Mouse (Mus musculus): ENCODE data around the gene Olfr1364. TPM values are rescaled to one million over a fixed set of nuclear protein-coding genes. Genes with fewer than 3 reads are reported as not detected.

Olfr1364 gene
- not detected in 2 replicates for polyA plus RNA-seq (2016; fragmentation: Nextera tagmentation; extraction: Ambion mirVana)

GRCm38 (mm10) chr13:21581659-21582058 lies at the start of gene Olfr1364:
Gene Olfr1364, minus strand, starts transcription at chr13:21581759.
- no peaks in the 10 kb centered on the region for H3K4me1 ChIP-seq
- WGBS, result 92% methylated on average over 2 of the region's 2 CpGs
- no peak for ATAC-seq (ENCODE audit: low FRiP score)

GRCm38 (mm10) chr13:21613922-21614321 lies 32.4 kb upstream of the Olfr1364 start, which contains the start of gene Olfr1362:
Gene Olfr1362, minus strand, starts transcription at chr13:21614022.
- Histone ChIP-seq H3K27ac (no peak within 1 kb of the TSS), H3K4me3 (replicated peaks) (no peak within 1 kb of the TSS), H3K4me1 (no peaks in the 10 kb centered on the region), H3K9me3 (no peaks in the 10 kb centered on the region), H3K36me3 (replicated peaks) (no peaks in the 10 kb centered on the region), H3K4me2 (no peak within 1 kb of the TSS), H3K27me3 (no peaks in the 10 kb centered on the region), H3K9ac (no peak within 1 kb of the TSS)
- ATAC-seq (ENCODE audit: low FRiP score), result no peak

More at GRCm38 (mm10) chr13:21581659-21582058, at the start of gene Olfr1364:
- Histone ChIP-seq H3K9me3 (no peaks in the 10 kb centered on the region), H3K36me3 (replicated peaks) (no peaks in the 10 kb centered on the region), H3K27ac (no peak within 1 kb of the TSS), H3K4me2 (no peak within 1 kb of the TSS), H3K27me3 (no peaks in the 10 kb centered on the region), H3K9ac (no peak within 1 kb of the TSS), H3K4me3 (replicated peaks) (no peak within 1 kb of the TSS)

- Histone ChIP-seq H3K9me3 (0 out of 2 replicates have a peak, but pooled peaks cover 5% of the 10 kb centered on the region), H3K4me1 (no peaks in the 10 kb centered on the region), H3K27me3 (no peaks in the 10 kb centered on the region), H3K36me3 (replicated peaks) (no peaks in the 10 kb centered on the region), H3K4me2 (no peak overlapping the region), H3K27ac (no peak overlapping the region), H3K9ac (no peak overlapping the region), H3K4me3 (replicated peaks) (no peak overlapping the region)
- no peak for ATAC-seq (ENCODE audit: low FRiP score)
- 72% methylated on average over 2 of the region's 2 CpGs for WGBS
Observed at GRCm38 (mm10) chr13:21591618-21592017, 10.1 kb upstream of the Olfr1364 start.

GRCm38 (mm10) chr13:21559793-21560192 lies 21.8 kb downstream of the Olfr1364 start, which contains the start of gene Olfr1535:
Gene Olfr1535, minus strand, starts transcription at chr13:21559893.
- no peaks in the 10 kb centered on the region for H3K27me3 ChIP-seq
- no peak for ATAC-seq (ENCODE audit: low FRiP score)
- no peak within 1 kb of the TSS for H3K4me2 ChIP-seq
- H3K27ac ChIP-seq, result no peak within 1 kb of the TSS
- no peaks in the 10 kb centered on the region for H3K36me3 ChIP-seq (replicated peaks)
- H3K4me3 ChIP-seq (replicated peaks), result no peak within 1 kb of the TSS
- H3K4me1 ChIP-seq, result no peaks in the 10 kb centered on the region
- H3K9me3 ChIP-seq, result no peaks in the 10 kb centered on the region
- 60% methylated on average over 1 of the region's 1 CpGs for WGBS
- no peak within 1 kb of the TSS for H3K9ac ChIP-seq

GRCm38 (mm10) chr13:21550416-21551110 lies 31.0 kb downstream of the Olfr1364 start:
- no peak overlapping the region for H3K9ac ChIP-seq
- H3K27me3 ChIP-seq, result no peaks in the 10 kb centered on the region
- no peak for ATAC-seq (ENCODE audit: low FRiP score)
- H3K9me3 ChIP-seq, result no peaks in the 10 kb centered on the region
- no peaks in the 10 kb centered on the region for H3K36me3 ChIP-seq (replicated peaks)
- H3K27ac ChIP-seq, result no peak overlapping the region
- no peak overlapping the region for H3K4me2 ChIP-seq
- H3K4me1 ChIP-seq, result no peaks in the 10 kb centered on the region
- no peak overlapping the region for H3K4me3 ChIP-seq (replicated peaks)
- WGBS, result 63% methylated on average over 3 of the region's 3 CpGs

GRCm38 (mm10) chr13:21549487-21549886 lies 32.1 kb downstream of the Olfr1364 start:
- no peak for ATAC-seq (ENCODE audit: low FRiP score)
- Histone ChIP-seq H3K36me3 (replicated peaks) (no peaks in the 10 kb centered on the region), H3K27ac (no peak overlapping the region), H3K4me3 (replicated peaks) (no peak overlapping the region), H3K27me3 (no peaks in the 10 kb centered on the region), H3K4me2 (no peak overlapping the region), H3K4me1 (no peaks in the 10 kb centered on the region), H3K9me3 (no peaks in the 10 kb centered on the region), H3K9ac (no peak overlapping the region)
- 92% methylated on average over 3 of the region's 3 CpGs for WGBS

- ATAC-seq (ENCODE audit: low FRiP score), result no peak
- Histone ChIP-seq H3K36me3 (replicated peaks) (no peaks in the 10 kb centered on the region), H3K4me3 (replicated peaks) (no peak within 1 kb of the TSS), H3K27ac (no peak within 1 kb of the TSS), H3K4me2 (no peak within 1 kb of the TSS), H3K27me3 (0 out of 2 replicates have a peak, but pooled peaks cover 3% of the 10 kb centered on the region), H3K4me1 (no peaks in the 10 kb centered on the region), H3K9ac (no peak within 1 kb of the TSS), H3K9me3 (no peaks in the 10 kb centered on the region)
- WGBS, result 86% methylated on average over 1 of the region's 1 CpGs
Observed at GRCm38 (mm10) chr13:21542708-21543107, 38.9 kb downstream of the Olfr1364 start, which contains the start of gene Olfr1366. Gene Olfr1366, minus strand, starts transcription at chr13:21542808.

- Histone ChIP-seq H3K4me2 (peak within 1 kb of the TSS; percentile 63), H3K9me3 (no peaks in the 10 kb centered on the region), H3K4me1 (peaks cover 4% of the 10 kb centered on the region; the same call in 1 of the 2 replicates), H3K36me3 (replicated peaks) (peaks cover 10% of the 10 kb centered on the region), H3K4me3 (replicated peaks) (peak within 1 kb of the TSS; percentile 94), H3K9ac (peak within 1 kb of the TSS; percentile 98), H3K27me3 (no peaks in the 10 kb centered on the region), H3K27ac (peak within 1 kb of the TSS; percentile 94)
- WGBS, result 0% methylated on average over 39 of the region's 39 CpGs
- peak; percentile 98 for ATAC-seq (ENCODE audit: low FRiP score)
Observed at GRCm38 (mm10) chr13:21530781-21531201, 50.8 kb downstream of the Olfr1364 start, which contains the start of gene Zkscan8. Gene Zkscan8, minus strand, starts transcription at chr13:21531120.

GRCm38 (mm10) chr13:21530136-21530535 lies 51.4 kb downstream of the Olfr1364 start:
- H3K9ac ChIP-seq, result no peak overlapping the region
- 54% methylated on average over 7 of the region's 7 CpGs for WGBS
- peaks cover 15% of the 10 kb centered on the region for H3K36me3 ChIP-seq (replicated peaks)
- peak overlapping the region; percentile 53 for H3K4me2 ChIP-seq
- no peaks in the 10 kb centered on the region for H3K27me3 ChIP-seq
- no peak for ATAC-seq (ENCODE audit: low FRiP score)
- H3K4me3 ChIP-seq (replicated peaks), result peak overlapping the region; percentile 94
- H3K9me3 ChIP-seq, result no peaks in the 10 kb centered on the region
- no peak overlapping the region for H3K27ac ChIP-seq
- H3K4me1 ChIP-seq, result peaks cover 4% of the 10 kb centered on the region; the same call in 1 of the 2 replicates

Other genes with a start within 250 kb of the Olfr1364 start
- not detected in 2 replicates for gene Olfr1367, start 234.8 kb downstream of the Olfr1364 start, polyA plus RNA-seq (2016; fragmentation: Nextera tagmentation; extraction: Ambion mirVana)
- 20.1 and 20.2 TPM in 2 replicates for gene Zscan12, start 218.9 kb downstream of the Olfr1364 start, polyA plus RNA-seq (2016; fragmentation: Nextera tagmentation; extraction: Ambion mirVana)
- 96.5 and 97.3 TPM in 2 replicates for gene Zkscan3, start 179.0 kb downstream of the Olfr1364 start, polyA plus RNA-seq (2016; fragmentation: Nextera tagmentation; extraction: Ambion mirVana)
- gene Pgbd1, start 140.7 kb downstream of the Olfr1364 start, polyA plus RNA-seq (2016; fragmentation: Nextera tagmentation; extraction: Ambion mirVana), result 5.6 and 6.2 TPM in 2 replicates
- gene Zscan26, start 128.0 kb downstream of the Olfr1364 start, polyA plus RNA-seq (2016; fragmentation: Nextera tagmentation; extraction: Ambion mirVana), result 20.9 and 21.3 TPM in 2 replicates
- gene Nkapl, start 113.2 kb downstream of the Olfr1364 start, polyA plus RNA-seq (2016; fragmentation: Nextera tagmentation; extraction: Ambion mirVana), result 3.1 and 3.3 TPM in 2 replicates
- 6.3 and 6.4 TPM in 2 replicates for gene Zkscan4, start 102.9 kb downstream of the Olfr1364 start, polyA plus RNA-seq (2016; fragmentation: Nextera tagmentation; extraction: Ambion mirVana)
- gene Gm10065, start 102.3 kb downstream of the Olfr1364 start, polyA plus RNA-seq (2016; fragmentation: Nextera tagmentation; extraction: Ambion mirVana), result not detected in 2 replicates
- 0.17 and 0.54 TPM in 2 replicates for gene AK157302, start 86.5 kb downstream of the Olfr1364 start, polyA plus RNA-seq (2016; fragmentation: Nextera tagmentation; extraction: Ambion mirVana)
- 2.4 and 2.5 TPM in 2 replicates for gene Gm11273, start 80.3 kb downstream of the Olfr1364 start, polyA plus RNA-seq (2016; fragmentation: Nextera tagmentation; extraction: Ambion mirVana)
- 8.9 and 10.1 TPM in 2 replicates for gene Zkscan8, start 50.6 kb downstream of the Olfr1364 start, polyA plus RNA-seq (2016; fragmentation: Nextera tagmentation; extraction: Ambion mirVana)
- gene Olfr1366, start 39.0 kb downstream of the Olfr1364 start, polyA plus RNA-seq (2016; fragmentation: Nextera tagmentation; extraction: Ambion mirVana), result 0.17 and 0.22 TPM in 2 replicates
- gene Olfr1535, start 21.9 kb downstream of the Olfr1364 start, polyA plus RNA-seq (2016; fragmentation: Nextera tagmentation; extraction: Ambion mirVana), result not detected in 2 replicates
- gene Olfr1362, start 32.3 kb upstream of the Olfr1364 start, polyA plus RNA-seq (2016; fragmentation: Nextera tagmentation; extraction: Ambion mirVana), result not detected in 2 replicates
- gene Olfr11, start 60.8 kb upstream of the Olfr1364 start, polyA plus RNA-seq (2016; fragmentation: Nextera tagmentation; extraction: Ambion mirVana), result not detected in 2 replicates
- not detected in 2 replicates for gene Olfr1361, start 81.6 kb upstream of the Olfr1364 start, polyA plus RNA-seq (2016; fragmentation: Nextera tagmentation; extraction: Ambion mirVana)
- not detected in 2 replicates for gene Olfr1360, start 95.6 kb upstream of the Olfr1364 start, polyA plus RNA-seq (2016; fragmentation: Nextera tagmentation; extraction: Ambion mirVana)
- gene Olfr1359, start 116.4 kb upstream of the Olfr1364 start, polyA plus RNA-seq (2016; fragmentation: Nextera tagmentation; extraction: Ambion mirVana), result not detected in 2 replicates
- 4.8 TPM in 1 of 2 replicates, not detected in the other for gene Hist1h2bl, start 134.4 kb upstream of the Olfr1364 start, polyA plus RNA-seq (2016; fragmentation: Nextera tagmentation; extraction: Ambion mirVana)
- 18.4 and 22.2 TPM in 2 replicates for gene Hist1h2ai, start 134.7 kb upstream of the Olfr1364 start, polyA plus RNA-seq (2016; fragmentation: Nextera tagmentation; extraction: Ambion mirVana)
- gene Hist1h3h, start 135.9 kb upstream of the Olfr1364 start, polyA plus RNA-seq (2016; fragmentation: Nextera tagmentation; extraction: Ambion mirVana), result 13.8 and 14.8 TPM in 2 replicates
- 5.8 and 5.9 TPM in 2 replicates for gene Hist1h2bm, start 140.3 kb upstream of the Olfr1364 start, polyA plus RNA-seq (2016; fragmentation: Nextera tagmentation; extraction: Ambion mirVana)
- gene Hist1h4j, start 153.3 kb upstream of the Olfr1364 start, polyA plus RNA-seq (2016; fragmentation: Nextera tagmentation; extraction: Ambion mirVana), result 0.74 and 0.86 TPM in 2 replicates
- gene Hist1h4k, start 168.7 kb upstream of the Olfr1364 start, polyA plus RNA-seq (2016; fragmentation: Nextera tagmentation; extraction: Ambion mirVana), result 2.4 and 4.5 TPM in 2 replicates
- 34.1 and 37.7 TPM in 2 replicates for gene Hist1h2ak, start 172.1 kb upstream of the Olfr1364 start, polyA plus RNA-seq (2016; fragmentation: Nextera tagmentation; extraction: Ambion mirVana)
- 4.9 and 5.2 TPM in 2 replicates for gene Hist1h2bn, start 172.4 kb upstream of the Olfr1364 start, polyA plus RNA-seq (2016; fragmentation: Nextera tagmentation; extraction: Ambion mirVana)
- gene Hist1h1b, start 198.9 kb upstream of the Olfr1364 start, polyA plus RNA-seq (2016; fragmentation: Nextera tagmentation; extraction: Ambion mirVana), result 44.0 and 46.6 TPM in 2 replicates
- gene Hist1h3i, start 201.6 kb upstream of the Olfr1364 start, polyA plus RNA-seq (2016; fragmentation: Nextera tagmentation; extraction: Ambion mirVana), result 166 and 188 TPM in 2 replicates
- gene Hist1h2an, start 205.5 kb upstream of the Olfr1364 start, polyA plus RNA-seq (2016; fragmentation: Nextera tagmentation; extraction: Ambion mirVana), result 13.9 and 15.0 TPM in 2 replicates
- gene Hist1h2bp, start 205.7 kb upstream of the Olfr1364 start, polyA plus RNA-seq (2016; fragmentation: Nextera tagmentation; extraction: Ambion mirVana), result 3.0 and 5.2 TPM in 2 replicates
- 23.9 and 32.5 TPM in 2 replicates for gene Hist1h2bq, start 228.4 kb upstream of the Olfr1364 start, polyA plus RNA-seq (2016; fragmentation: Nextera tagmentation; extraction: Ambion mirVana)
- not detected in 2 replicates for gene Hist1h2ao, start 228.7 kb upstream of the Olfr1364 start, polyA plus RNA-seq (2016; fragmentation: Nextera tagmentation; extraction: Ambion mirVana)
- not detected in 2 replicates for gene Hist1h4m, start 230.0 kb upstream of the Olfr1364 start, polyA plus RNA-seq (2016; fragmentation: Nextera tagmentation; extraction: Ambion mirVana)

Measured in forebrain, embryonic 12.5 days (tissue).